In the genomic region with DNA sequence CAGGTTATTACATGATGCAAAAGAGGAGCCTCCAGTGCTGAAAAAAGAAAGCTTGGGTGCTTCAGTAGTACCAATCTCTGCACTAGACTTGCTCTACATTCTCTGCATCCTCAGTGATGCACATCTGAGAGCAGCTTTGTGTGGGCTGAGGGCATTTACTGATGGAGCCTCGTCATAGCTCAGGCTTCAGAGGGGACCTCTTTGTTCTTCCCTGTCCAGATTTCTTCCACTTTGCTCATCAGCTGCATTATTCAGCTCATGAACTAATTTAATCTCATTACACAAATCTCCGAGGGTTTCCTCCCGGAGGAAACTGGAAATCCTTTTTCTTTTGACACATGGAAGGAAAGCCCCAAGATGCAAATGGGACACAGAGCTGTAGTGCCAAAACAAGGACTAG, we compare ENCODE assay signal across 12 mouse cellular contexts. TPM values are rescaled to one million over a fixed set of nuclear protein-coding genes. Genes with fewer than 3 reads are reported as not detected.
"Had no signal": no experiment of that assay in that cellular context is flagged by ENCODE, and none has a peak within 500 bp of the region (broad histone marks: within the 10 kb centered on the region; RNA-seq: fewer than 3 reads in every experiment).

No protein-coding gene starts in this region.

- H3K9ac ChIP-seq: liver, embryonic 12.5 days; lung, embryonic 14.5 days; neural tube, embryonic 12.5 days; stomach, embryonic 15.5 days had no signal

- H3K4me1 ChIP-seq: liver, embryonic 12.5 days; neural tube, embryonic 12.5 days; stomach, embryonic 15.5 days had no signal

- H3K27me3 ChIP-seq: neural tube, embryonic 12.5 days had no signal

- H3K36me3 ChIP-seq: limb, embryonic 10.5 days; liver, embryonic 12.5 days; neural tube, embryonic 12.5 days; stomach, embryonic 15.5 days had no signal

- ATAC-seq: liver, embryonic 12.5 days had no signal

- H3K4me3 ChIP-seq: limb, embryonic 10.5 days; liver, embryonic 12.5 days; neural tube, embryonic 12.5 days; stomach, embryonic 15.5 days had no signal

- H3K4me2 ChIP-seq: liver, embryonic 12.5 days; lung, embryonic 14.5 days; neural tube, embryonic 12.5 days; stomach, embryonic 15.5 days had no signal

- DNase-seq: kidney, adult 11 months; kidney, postnatal 10 days; lung, embryonic 14.5 days; lung, postnatal 10 days; lung, postnatal 4 days; right cerebral cortex, postnatal 14 days; thymus, postnatal 4 days had no signal

- H3K27ac ChIP-seq: limb, embryonic 10.5 days; liver, embryonic 12.5 days; neural tube, embryonic 12.5 days; stomach, embryonic 15.5 days had no signal

- H3K9me3 ChIP-seq: limb, embryonic 10.5 days; liver, embryonic 12.5 days; neural tube, embryonic 12.5 days; stomach, embryonic 15.5 days had no signal

RNA-seq across cellular contexts. Expression of a gene that starts 56.5 kb away (rescaled TPM):
- total RNA-seq: neutrophil, adult 5-6 weeks had no signal
